Mouse (Mus musculus): ENCODE results near the gene 1700020D05Rik.

GRCm38 (mm10) chr19:5492641-5493040 is 10.9 kb downstream of the 1700020D05Rik start:
- no peak for TF ChIP-seq CTCF (IDR thresholded peaks at IDR 0.05; ENCODE audit: extremely low read depth, insufficient read length, insufficient replicate concordance, low read depth, low read length)
- no peak for TF ChIP-seq POLR2A (IDR thresholded peaks at IDR 0.05; ENCODE audit: low read depth, low read length)
